25 mouse cellular contexts compared by ENCODE assay signal in genomic region chr10:127216456-127216855, GRCm38 (mm10). TPM values are rescaled to one million over a fixed set of nuclear protein-coding genes. Genes with fewer than 3 reads are reported as not detected.
DNase-seq lines count a peak whose midpoint lies in the region; ATAC-seq and TF ChIP-seq lines count a peak whose summit lies in the region.
"Had no signal": no experiment of that assay in that cellular context is flagged by ENCODE, and none has a peak within 500 bp of the region (broad histone marks: within the 10 kb centered on the region; RNA-seq: fewer than 3 reads in every experiment).

No protein-coding gene starts in this region.

- H3K27ac ChIP-seq in layer of hippocampus, adult 2 months: peak overlapping the region; percentile 18; the same call in 1 of the 2 replicates
- H3K27ac ChIP-seq in left cerebral cortex, adult 2 months: peak overlapping the region; percentile 64; the same call in 1 of the 2 replicates
- H3K27ac ChIP-seq: embryonic facial prominence, embryonic 12.5 days; embryonic facial prominence, embryonic 15.5 days; heart, adult 2 months; heart, embryonic 10.5 days; heart, embryonic 13.5 days; hindbrain, embryonic 14.5 days; hindbrain, postnatal 0 days had no signal

- no peak for TF ChIP-seq CTCF in layer of hippocampus, adult 2 months (conservative IDR thresholded peaks at IDR 0.05)
- TF ChIP-seq CTCF in left cerebral cortex, adult 2 months (IDR thresholded peaks at IDR 0.05): no peak

- peak; percentile 59 for DNase-seq in cerebellum, adult 9-11 months
- no peak for DNase-seq in layer of hippocampus, adult 2 months (ENCODE audit: low spot score in 2 of 2)
- no peak for DNase-seq in layer of hippocampus, adult 18-20 months (ENCODE audit: low spot score in 2 of 2)
- peak in 1 of 2 experiments; percentile 57 for DNase-seq in left cerebral cortex, adult 2 months (ENCODE audit: extremely low spot score in 1 of 2, low spot score in 2 of 2)
- no peak for DNase-seq in left cerebral cortex, postnatal 36 days (ENCODE audit: low spot score in 2 of 2)
- DNase-seq in telencephalon, adult 2 months (ENCODE audit: low read depth, low spot score): peak; percentile 68
- DNase-seq in urinary bladder, adult 18-20 months (ENCODE audit: low spot score in 2 of 2): no peak
- DNase-seq: adrenal gland, adult 2 months; adrenal gland, postnatal 14 days; forebrain, postnatal 0 days; gastrocnemius, postnatal 10 days; gastrocnemius, postnatal 36 days; heart, adult 2 months; heart, postnatal 14 days; heart, postnatal 4 days had no signal

- intact Hi-C loops in left cerebral cortex, adult 2 months (cut with DNase I): no loop called here
- intact Hi-C loops in left cerebral cortex, postnatal 36 days (cut with DNase I): no loop called here

- no peak for ATAC-seq in cerebellum, adult (ENCODE audit: insufficient number of reproducible peaks, low FRiP score, low TSS enrichment)
- ATAC-seq: CD4-positive, CD25-positive, alpha-beta regulatory T cell, adult 4 months; forebrain, embryonic 14.5 days; forebrain, postnatal 0 days; hindbrain, postnatal 0 days; inflammation-experienced regulatory T-cells, adult 6 months had no signal

- no peak overlapping the region for H3K4me3 ChIP-seq in layer of hippocampus, adult 2 months
- no peak overlapping the region for H3K4me3 ChIP-seq in left cerebral cortex, adult 2 months
- H3K4me3 ChIP-seq: embryonic facial prominence, embryonic 12.5 days; embryonic facial prominence, embryonic 15.5 days; heart, adult 2 months; heart, embryonic 10.5 days; heart, embryonic 13.5 days had no signal

RNA-seq across cellular contexts. Expression of gene Pip4k2c, which starts 5.1 kb away (rescaled TPM):
- total RNA-seq in layer of hippocampus, adult 2 months (2021): 10 to 100 TPM; 98.0 to 98.6 TPM
- 100 to 1,000 TPM; 103 to 114 TPM for total RNA-seq in layer of hippocampus, adult 18-20 months (2021)
- total RNA-seq in left cerebral cortex, adult 2 months (2021): 100 to 1,000 TPM; 113 to 115 TPM
- 100 to 1,000 TPM in 1 of 2 experiments, 10 to 100 TPM in 1; 94.6 to 106 TPM for total RNA-seq in left cerebral cortex, postnatal 36 days (2021)

RNA-seq across cellular contexts. Expression of gene Dtx3, which starts 20.9 kb away (rescaled TPM):
- 100 to 1,000 TPM; 227 to 255 TPM for total RNA-seq in layer of hippocampus, adult 2 months (2021)
- 100 to 1,000 TPM; 210 to 217 TPM for total RNA-seq in layer of hippocampus, adult 18-20 months (2021)
- 100 to 1,000 TPM; 207 to 223 TPM for total RNA-seq in left cerebral cortex, adult 2 months (2021)
- 100 to 1,000 TPM; 195 to 221 TPM for total RNA-seq in left cerebral cortex, postnatal 36 days (2021)

RNA-seq across cellular contexts. Expression of gene Arhgef25, which starts 26.6 kb away (rescaled TPM):
- 100 to 1,000 TPM; 395 to 408 TPM for total RNA-seq in layer of hippocampus, adult 2 months (2021)
- total RNA-seq in layer of hippocampus, adult 18-20 months (2021): 100 to 1,000 TPM; 338 to 373 TPM
- 100 to 1,000 TPM; 198 to 208 TPM for total RNA-seq in left cerebral cortex, adult 2 months (2021)
- 100 to 1,000 TPM; 173 to 176 TPM for total RNA-seq in left cerebral cortex, postnatal 36 days (2021)

RNA-seq across cellular contexts. Expression of gene Slc26a10, which starts 36.0 kb away (rescaled TPM):
- 10 to 100 TPM; 21.9 to 25.4 TPM for total RNA-seq in layer of hippocampus, adult 2 months (2021)
- 10 to 100 TPM; 10.2 to 13.5 TPM for total RNA-seq in layer of hippocampus, adult 18-20 months (2021)
- total RNA-seq in left cerebral cortex, adult 2 months (2021): 1 to 10 TPM; 3.8 TPM
- total RNA-seq in left cerebral cortex, postnatal 36 days (2021): 1 to 10 TPM; 1.8 to 4.4 TPM

RNA-seq across cellular contexts. Expression of gene Kif5a, which starts 46.7 kb away (rescaled TPM):
- total RNA-seq in layer of hippocampus, adult 2 months (2021): 100 to 1,000 TPM; 715 to 773 TPM
- 100 to 1,000 TPM; 839 to 860 TPM for total RNA-seq in layer of hippocampus, adult 18-20 months (2021)
- 1,000 to 10,000 TPM; 1,016 to 1,023 TPM for total RNA-seq in left cerebral cortex, adult 2 months (2021)
- 1,000 to 10,000 TPM in 1 of 2 experiments, 100 to 1,000 TPM in 1; 978 to 1,176 TPM for total RNA-seq in left cerebral cortex, postnatal 36 days (2021)

Comparison
In these comparisons a context has a peak if more than half of its experiments do, and no peak if none do; other contexts are left out.
1. DNase-seq: peak in cerebellum, adult 9-11 months (single experiment) and telencephalon, adult 2 months (single experiment); none in layer of hippocampus, adult 2 months (0 of 2), layer of hippocampus, adult 18-20 months (0 of 2), left cerebral cortex, postnatal 36 days (0 of 2) and urinary bladder, adult 18-20 months (0 of 2).